Mouse (Mus musculus) kidney, postnatal 0 days (tissue): Measurements from ENCODE around the gene Cdyl. TPM values are rescaled to one million over a fixed set of nuclear protein-coding genes. Genes with fewer than 3 reads are reported as not detected.

Source experiments
- ATAC-seq: fragments of 200-750 bp; cut with Nextera tagmentation; replicated peaks from 2 replicates; pipeline ENCODE4 v1.8.0; 2017; ENCODE audit warnings: low read depth, moderate number of reproducible peaks, moderate TSS enrichment, moderate library complexity; ENCODE audit not compliant: low FRiP score
- DNase-seq: peaks from one replicate; pipeline ENCODE4 v3.0.0-alpha.2; 2016; ENCODE audit warnings: low spot score
- H3K27ac ChIP-seq: fragments of 300-500 bp; sonication (generic); 2 replicates; pipeline ENCODE4 v1.5.1; 2014; ENCODE audit warnings: mild to moderate bottlenecking
- H3K27me3 ChIP-seq: fragments of 300-500 bp; sonication (generic); 2 replicates; pipeline ENCODE4 v1.6.1; 2014; ENCODE audit warnings: low read length, mixed read lengths; ENCODE audit not compliant: insufficient read depth
- H3K36me3 ChIP-seq: fragments of 300-500 bp; sonication (generic); 2 replicates; pipeline ENCODE4 v1.6.1; 2014; ENCODE audit warnings: low read length, mixed read lengths; ENCODE audit not compliant: insufficient read depth
- H3K4me1 ChIP-seq: fragments of 300-500 bp; sonication (generic); replicated peaks from 2 replicates; pipeline ENCODE4 v1.6.1; 2014; ENCODE audit warnings: antibody characterized with exemption, low read length, mixed read lengths; ENCODE audit not compliant: insufficient read depth
- H3K4me2 ChIP-seq: fragments of 300-500 bp; sonication (generic); 2 replicates; pipeline ENCODE4 v1.6.1; 2014; ENCODE audit warnings: mild to moderate bottlenecking, low read length, moderate library complexity, mixed read lengths
- H3K4me3 ChIP-seq: fragments of 300-500 bp; sonication (generic); replicated peaks from 2 replicates; pipeline ENCODE4 v1.5.1; 2014; ENCODE audit warnings: low read depth, low read length
- H3K9ac ChIP-seq: fragments of 300-500 bp; sonication (generic); 2 replicates; pipeline ENCODE4 v1.6.1; 2014; ENCODE audit warnings: low read depth, low read length
- H3K9me3 ChIP-seq: fragments of 300-500 bp; sonication (generic); replicated peaks from 2 replicates; pipeline ENCODE4 v1.6.1; 2016; ENCODE audit warnings: low read length, inconsistent platforms, mixed read lengths
- CTCF ChIP-seq: IDR thresholded peaks from 2 replicates; pipeline ENCODE4 v1.5.1; 2016; ENCODE audit warnings: antibody characterized with exemption, low read depth, mild to moderate bottlenecking, moderate library complexity
- WGBS: fragments of 180-500 bp; shearing (Covaris S2); extraction: QIAGEN DNeasy Blood & Tissue Kit; methylation state at CpG from one replicate; pipeline ENCODE4 v1.1.7; 2014; 5-methylcytosine and 5-hydroxymethylcytosine counted together
- polyA plus RNA-seq: library from polyadenylated mRNA; unstranded; fragments of >200 nt; fragmentation: Nextera tagmentation; extraction: Ambion mirVana; gene quantifications from 2 replicates; pipeline ENCODE4 v1.2.1, GENCODE M21; 2015

The Cdyl gene
- polyA plus RNA-seq, 1 experiment from 2014 or later, result 10.2 TPM

DNA sequence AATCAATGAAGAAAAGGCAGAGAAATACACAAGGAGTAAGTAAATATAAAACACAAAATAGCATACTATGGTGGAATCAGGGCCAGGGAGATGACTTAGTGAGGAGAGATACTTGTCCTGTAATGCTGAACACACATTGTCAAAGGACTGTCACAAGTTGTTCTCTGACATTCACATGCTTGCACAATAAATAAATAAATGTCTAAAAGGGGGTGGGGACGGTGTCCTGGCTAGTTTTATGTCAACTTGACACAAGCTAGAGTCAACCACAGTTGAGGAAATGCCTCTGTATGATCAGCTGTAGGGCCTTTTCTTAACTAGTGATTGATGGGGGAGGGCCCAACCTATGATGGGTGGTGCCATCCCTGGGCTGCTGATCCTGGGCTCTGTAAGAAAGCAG is 63.4 kb downstream of the Cdyl start:
- H3K4me3 ChIP-seq, result no peak overlapping the region

DNA sequence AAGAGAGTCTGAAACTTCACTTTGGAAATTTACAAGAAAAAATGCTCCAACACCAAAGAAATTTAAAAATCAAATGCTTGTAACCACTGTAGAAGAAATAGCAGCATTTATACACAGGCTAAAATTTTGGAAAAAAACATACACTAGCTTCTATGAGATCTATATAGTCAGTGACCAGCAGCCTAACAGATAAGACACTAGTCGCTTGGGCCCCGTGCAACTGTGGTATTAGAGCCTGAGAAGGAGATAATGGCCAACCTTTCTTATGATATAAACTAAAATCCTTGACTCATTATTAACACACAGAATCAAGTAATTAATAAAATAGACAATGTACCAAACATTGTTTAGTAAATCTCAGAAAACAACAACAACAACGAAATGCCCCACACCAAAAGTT is 66.4 kb downstream of the Cdyl start:
- TF ChIP-seq CTCF, result no peak
- H3K27me3 ChIP-seq, result no peaks in the 10 kb centered on the region
- ATAC-seq, result no peak
- DNase-seq, result no peak
- H3K9ac ChIP-seq, result no peak overlapping the region
- H3K9me3 ChIP-seq, result no peaks in the 10 kb centered on the region
- 96% methylated on average over 3 of the region's 3 CpGs for WGBS
- no peak overlapping the region for H3K27ac ChIP-seq
- no peaks in the 10 kb centered on the region for H3K4me1 ChIP-seq
- no peaks in the 10 kb centered on the region for H3K36me3 ChIP-seq
- H3K4me2 ChIP-seq, result no peak overlapping the region
- no peak overlapping the region for H3K4me3 ChIP-seq

More for the DNA sequence above, 63.4 kb downstream of the Cdyl start:
- no peak overlapping the region for H3K4me2 ChIP-seq
- H3K36me3 ChIP-seq, result no peaks in the 10 kb centered on the region
- H3K4me1 ChIP-seq, result no peaks in the 10 kb centered on the region
- H3K9ac ChIP-seq, result no peak overlapping the region
- no peak for ATAC-seq
- no peak for DNase-seq
- 63% methylated on average over 1 of the region's 1 CpGs for WGBS
- TF ChIP-seq CTCF, result no peak
- no peak overlapping the region for H3K27ac ChIP-seq
- no peaks in the 10 kb centered on the region for H3K9me3 ChIP-seq
- no peaks in the 10 kb centered on the region for H3K27me3 ChIP-seq

DNA sequence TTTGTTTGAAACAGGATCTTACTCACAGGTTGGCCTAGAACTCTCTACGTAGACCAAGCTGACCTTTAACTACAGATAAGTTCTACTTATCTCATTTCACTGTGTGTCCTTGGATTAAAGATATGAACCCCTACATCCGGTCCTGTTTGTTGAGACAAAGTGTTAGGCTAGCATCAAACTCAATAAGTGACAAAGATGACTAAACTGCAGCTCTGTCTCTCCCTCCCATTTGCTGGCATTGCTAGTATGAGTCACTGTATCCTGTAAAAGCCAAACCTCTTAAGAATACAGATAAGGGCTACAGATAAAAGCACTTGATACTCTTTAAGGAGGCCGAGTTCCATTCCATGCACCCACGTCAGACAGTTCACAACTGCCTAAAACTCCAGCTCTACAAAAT is 72.5 kb downstream of the Cdyl start:
- no peaks in the 10 kb centered on the region for H3K9me3 ChIP-seq
- H3K4me2 ChIP-seq, result no peak overlapping the region
- H3K9ac ChIP-seq, result no peak overlapping the region
- H3K27ac ChIP-seq, result no peak overlapping the region
- WGBS, result 91% methylated on average over 4 of the region's 4 CpGs
- ATAC-seq (no peak), DNase-seq (no peak)
- no peak overlapping the region for H3K4me3 ChIP-seq
- H3K36me3 ChIP-seq, result no peaks in the 10 kb centered on the region
- H3K4me1 ChIP-seq, result no peaks in the 10 kb centered on the region
- H3K27me3 ChIP-seq, result no peaks in the 10 kb centered on the region
- TF ChIP-seq CTCF, result no peak

DNA sequence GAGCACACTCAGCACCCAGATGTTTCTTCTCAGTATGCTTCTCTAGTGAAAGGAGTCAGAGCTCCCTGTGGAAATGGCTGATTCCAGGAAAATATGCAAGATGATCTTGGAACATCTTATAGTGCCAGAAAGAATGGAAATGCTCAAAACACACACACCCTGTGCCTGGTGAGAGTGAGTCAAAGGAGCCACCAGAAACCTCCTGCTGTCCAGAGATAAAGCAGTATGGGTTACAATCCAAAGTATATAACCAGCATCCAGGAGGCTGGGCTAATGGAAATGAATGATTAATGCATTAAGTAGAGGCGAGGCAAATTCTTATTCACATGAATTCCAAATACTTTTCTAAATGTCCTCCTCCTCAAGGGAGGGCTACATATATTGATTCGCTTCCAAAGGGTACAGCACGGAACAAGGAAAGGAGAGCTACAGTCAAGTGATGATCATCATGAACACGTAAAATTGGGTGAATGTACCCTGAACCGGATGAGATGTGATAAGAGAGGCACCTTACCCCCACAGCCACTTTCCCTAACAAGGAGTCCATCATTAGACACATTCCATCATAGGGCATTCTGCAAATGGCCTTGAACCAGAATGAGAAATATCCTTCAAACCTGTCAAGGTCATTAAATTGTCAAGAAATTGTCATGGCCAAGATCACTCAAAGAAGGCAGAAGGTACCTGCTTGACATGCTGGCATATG is 73.4 kb downstream of the Cdyl start:
- DNase-seq (no peak), ATAC-seq (no peak)
- Histone ChIP-seq H3K4me1 (no peaks in the 10 kb centered on the region), H3K4me2 (no peak overlapping the region), H3K27ac (no peak overlapping the region), H3K9me3 (no peaks in the 10 kb centered on the region), H3K27me3 (no peaks in the 10 kb centered on the region), H3K36me3 (no peaks in the 10 kb centered on the region), H3K4me3 (no peak overlapping the region), H3K9ac (no peak overlapping the region)
- no peak for TF ChIP-seq CTCF
- WGBS, result 93% methylated on average over 5 of the region's 5 CpGs

DNA sequence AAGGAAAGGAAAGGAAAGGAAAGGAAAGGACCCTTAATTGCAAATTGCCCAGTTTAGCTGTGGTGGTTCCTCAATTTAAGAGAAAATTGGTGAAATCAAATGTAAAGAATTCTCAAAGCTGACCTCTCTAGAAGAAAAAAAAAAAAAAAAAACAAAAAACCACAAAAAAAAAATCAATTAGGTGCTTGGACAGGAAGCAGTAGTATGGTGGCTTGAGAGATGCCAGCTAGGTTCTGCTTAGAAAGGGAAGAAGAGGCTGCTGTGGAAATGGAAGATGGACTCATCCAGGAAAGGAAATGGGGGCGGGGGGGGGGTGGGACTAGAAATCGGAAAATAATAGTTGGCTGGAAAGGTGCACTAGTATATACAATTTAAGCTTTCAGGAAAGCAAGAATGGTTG is 77.9 kb downstream of the Cdyl start:
- no peak overlapping the region for H3K4me3 ChIP-seq
- no peak overlapping the region for H3K27ac ChIP-seq
- H3K27me3 ChIP-seq, result no peaks in the 10 kb centered on the region
- no peak overlapping the region for H3K9ac ChIP-seq
- H3K4me2 ChIP-seq, result no peak overlapping the region
- DNase-seq (no peak), ATAC-seq (no peak)
- H3K36me3 ChIP-seq, result no peaks in the 10 kb centered on the region
- peaks cover 4% of the 10 kb centered on the region; the same call in 1 of the 2 replicates for H3K4me1 ChIP-seq
- WGBS, result 38% methylated on average over 2 of the region's 2 CpGs
- no peak for TF ChIP-seq CTCF
- H3K9me3 ChIP-seq, result no peaks in the 10 kb centered on the region

DNA sequence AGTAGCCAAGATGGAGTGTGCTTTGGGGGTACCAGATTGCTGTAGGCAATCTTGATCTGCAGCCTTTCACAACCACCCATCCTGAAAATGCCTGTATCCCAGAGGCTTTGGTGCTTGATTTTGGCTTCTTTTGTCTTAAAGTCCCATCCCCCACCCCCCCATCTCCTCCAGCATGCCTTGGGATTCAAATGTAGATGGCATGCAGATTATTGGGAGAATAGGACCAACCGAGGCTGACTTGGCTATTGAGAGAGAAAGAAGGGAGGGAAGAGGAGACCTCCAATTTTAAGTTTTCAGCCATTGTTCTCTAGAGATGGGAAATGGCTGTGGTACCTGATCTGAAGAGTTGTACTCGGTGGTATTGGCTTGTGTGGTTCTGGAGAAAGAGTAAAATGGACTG is 78.6 kb downstream of the Cdyl start:
- Histone ChIP-seq H3K4me2 (no peak overlapping the region), H3K27me3 (no peaks in the 10 kb centered on the region), H3K9me3 (no peaks in the 10 kb centered on the region), H3K9ac (no peak overlapping the region), H3K36me3 (no peaks in the 10 kb centered on the region), H3K4me3 (no peak overlapping the region), H3K4me1 (peaks cover 9% of the 10 kb centered on the region; the same call in 1 of the 2 replicates), H3K27ac (no peak overlapping the region)
- WGBS, result 24% methylated on average over 2 of the region's 2 CpGs
- DNase-seq (no peak), ATAC-seq (no peak)
- no peak for TF ChIP-seq CTCF

DNA sequence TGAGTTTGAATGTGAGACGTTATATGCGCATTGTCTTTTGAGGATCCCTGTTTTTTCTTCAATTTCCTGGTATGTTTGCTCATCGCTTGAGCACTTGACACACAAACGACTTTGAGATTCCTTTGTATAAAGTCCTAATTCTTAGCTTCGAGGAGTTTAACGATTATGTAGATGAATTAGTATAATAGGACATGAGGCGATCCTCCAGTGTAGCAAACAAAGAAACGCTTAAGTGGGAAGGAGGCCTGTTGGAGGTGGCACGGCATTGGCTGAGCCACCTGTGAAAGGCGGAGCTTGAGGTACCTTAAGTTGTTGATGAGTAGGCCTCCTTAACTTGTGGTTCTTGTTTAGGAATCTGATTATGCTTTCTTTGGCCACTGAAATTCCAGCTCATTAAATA is 79.8 kb downstream of the Cdyl start:
- WGBS, result 34% methylated on average over 10 of the region's 10 CpGs
- no peak for TF ChIP-seq CTCF

More for the DNA sequence above, 79.8 kb downstream of the Cdyl start:
- no peak overlapping the region for H3K4me2 ChIP-seq
- H3K4me1 ChIP-seq, result peaks cover 9% of the 10 kb centered on the region; the same call in 1 of the 2 replicates
- H3K27me3 ChIP-seq, result no peaks in the 10 kb centered on the region
- no peak for DNase-seq
- H3K9me3 ChIP-seq, result no peaks in the 10 kb centered on the region
- ATAC-seq, result no peak
- no peak overlapping the region for H3K9ac ChIP-seq
- H3K27ac ChIP-seq, result no peak overlapping the region
- H3K36me3 ChIP-seq, result no peaks in the 10 kb centered on the region
- H3K4me3 ChIP-seq, result no peak overlapping the region
